Mouse (Mus musculus): ENCODE results near the gene Ttll4.

Ttll4 gene

DNA sequence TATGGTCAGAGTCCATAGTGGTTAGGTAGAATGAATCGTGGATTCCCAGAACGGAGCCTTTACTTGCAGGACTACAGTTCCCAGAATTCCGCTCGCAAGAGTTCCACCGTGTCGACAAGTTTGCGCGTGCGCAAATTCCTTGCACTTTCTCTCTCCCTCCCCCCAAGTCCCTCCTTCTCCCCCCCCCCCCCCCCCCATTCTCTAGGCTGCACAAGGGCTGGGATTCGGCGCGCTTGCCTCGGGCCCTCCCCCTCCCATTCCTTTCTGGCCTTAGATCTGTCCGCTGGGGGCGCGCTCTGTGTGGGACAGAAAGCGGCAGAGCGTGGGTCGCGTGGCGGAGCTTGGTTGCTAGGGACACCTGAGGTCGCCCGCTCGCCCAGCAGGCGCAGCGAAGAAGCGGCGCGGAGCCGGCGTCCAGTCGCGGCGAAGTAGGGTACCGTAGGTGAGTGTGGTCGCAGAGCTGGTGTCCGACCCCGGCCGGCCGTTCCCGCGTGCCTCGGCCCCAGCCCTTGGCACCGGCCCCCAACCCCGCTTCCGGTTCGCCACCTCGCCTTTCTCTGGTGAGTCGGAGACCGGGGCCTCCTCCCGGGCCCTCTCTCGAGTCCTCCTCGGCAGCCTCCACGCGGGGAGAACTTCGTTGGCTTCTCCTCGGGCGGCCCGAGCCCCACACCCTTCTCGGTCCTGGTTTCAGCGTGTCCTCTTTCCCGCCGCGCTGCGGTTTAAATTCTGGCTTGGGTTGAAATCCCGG lies at the start of gene Ttll4:
TSS of gene Ttll4 (plus strand) at position 298 of the 748 bp plus-strand sequence.
- DNase-seq, result peak; percentile 94

DNA sequence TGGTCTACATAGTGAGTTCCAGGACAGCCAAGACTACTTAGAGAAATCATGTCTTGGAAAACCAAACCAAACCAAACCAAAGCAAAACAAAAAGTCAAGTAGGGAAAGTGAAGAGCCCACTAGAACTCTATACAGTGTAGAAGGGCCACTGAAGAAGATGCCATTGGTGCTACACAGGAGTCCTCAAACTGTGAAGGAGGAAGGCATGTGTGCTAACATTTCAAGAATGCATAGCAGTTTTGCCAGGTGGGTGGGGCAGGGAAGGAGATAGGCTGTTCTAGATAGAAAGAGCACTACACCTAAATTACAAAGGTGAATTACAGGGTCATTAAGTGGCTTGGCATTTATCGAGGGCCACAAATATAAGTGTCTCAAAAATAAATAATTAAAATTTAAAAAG lies 37.4 kb upstream of the Ttll4 start:
- DNase-seq, result no peak

DNA sequence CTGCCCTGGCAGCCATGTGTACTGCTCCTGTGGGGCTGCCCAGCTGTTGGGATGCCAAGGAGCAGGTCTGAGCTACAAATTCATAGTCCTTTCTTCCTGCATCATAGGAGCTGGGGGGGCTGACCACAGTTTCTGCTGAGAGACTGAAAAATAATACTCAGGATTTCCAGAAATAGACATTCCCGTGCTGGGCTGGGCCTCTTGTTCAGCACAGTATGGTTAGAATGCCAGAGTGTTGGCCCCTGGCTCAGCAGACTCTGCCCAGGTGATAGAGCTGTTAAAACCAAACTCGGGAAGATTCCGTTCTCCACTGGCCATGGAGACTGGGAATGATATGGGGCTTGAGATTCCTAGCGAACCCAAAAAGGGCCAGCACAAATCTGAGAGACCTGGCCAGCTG lies 35.5 kb upstream of the Ttll4 start:
- no peak for DNase-seq

DNA sequence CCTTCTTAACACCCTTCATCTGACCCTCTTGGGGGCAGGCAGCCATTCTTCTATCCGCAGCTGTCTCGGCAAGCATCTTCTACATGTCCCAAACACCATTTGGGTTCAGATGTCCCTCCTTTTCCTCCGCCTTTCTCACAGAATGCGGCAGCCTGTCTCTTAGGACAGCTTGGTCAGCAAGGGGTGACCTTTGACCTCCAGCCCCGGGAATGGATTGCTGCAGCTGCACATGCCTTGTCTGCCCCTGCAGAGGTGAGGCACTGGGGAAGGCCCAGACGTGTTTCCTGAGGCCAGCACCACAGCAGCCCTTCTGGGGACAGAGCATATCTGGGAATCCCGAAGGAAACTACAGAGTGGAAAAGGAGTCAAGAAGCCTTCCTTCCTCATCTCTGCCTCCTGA lies 33.5 kb upstream of the Ttll4 start:
- DNase-seq, result no peak

DNA sequence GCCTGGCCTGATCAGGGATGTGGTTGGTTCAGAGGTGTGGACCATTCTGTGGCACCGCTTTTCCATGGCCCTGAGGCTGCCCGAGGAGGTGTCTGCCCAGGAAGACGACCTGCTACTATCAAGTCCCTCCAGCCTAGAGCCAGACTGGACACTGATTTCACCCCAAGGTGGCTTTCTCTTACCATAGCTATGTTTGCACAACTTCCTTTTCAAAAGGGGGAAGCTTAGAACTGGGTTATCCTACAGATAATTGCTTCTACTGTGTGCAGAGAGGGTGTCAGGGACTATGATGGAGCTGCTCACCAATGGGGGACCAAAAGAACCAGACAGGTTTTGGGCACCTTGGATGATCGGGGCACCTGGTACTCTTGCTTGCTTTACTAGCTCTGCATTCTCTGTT lies 28.8 kb upstream of the Ttll4 start:
- DNase-seq, result no peak

DNA sequence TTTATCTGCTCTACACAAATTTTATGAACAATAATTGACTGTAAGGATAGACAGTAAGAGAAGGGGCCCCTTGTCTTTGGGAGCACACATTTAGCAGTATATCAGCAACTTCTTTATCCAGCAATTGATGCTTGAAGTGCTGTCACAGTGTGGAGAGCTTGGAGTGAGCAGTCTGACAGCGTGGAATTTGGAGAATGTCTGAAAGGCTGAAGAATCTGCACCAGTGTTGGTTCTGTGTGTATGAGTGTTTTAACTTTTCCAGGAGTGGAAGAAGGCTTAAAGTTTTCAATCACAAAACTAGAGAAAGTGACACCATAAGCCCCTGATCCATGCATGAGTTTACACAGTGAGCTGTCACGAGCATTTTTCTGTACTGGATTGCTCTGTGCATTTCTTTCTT lies 18.0 kb upstream of the Ttll4 start:
- no peak for DNase-seq

DNA sequence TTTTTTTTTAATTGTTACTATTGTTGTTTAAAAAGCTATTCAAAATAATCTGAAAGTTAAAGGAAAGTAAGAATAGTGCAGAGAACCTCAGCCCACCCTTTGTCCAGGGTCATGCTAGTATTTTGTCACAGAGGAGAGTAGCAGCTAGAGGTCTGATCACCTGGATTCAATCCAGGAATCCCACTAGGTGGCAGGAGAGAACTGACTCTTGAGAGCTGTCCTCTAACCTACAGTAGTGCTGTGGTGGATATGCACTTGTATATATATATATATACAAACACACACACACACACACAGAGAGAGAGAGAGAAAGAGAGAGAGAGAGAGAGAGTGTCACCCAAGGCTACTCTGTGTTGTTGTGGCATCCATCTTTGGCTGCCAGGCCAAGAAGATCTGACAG lies 17.6 kb upstream of the Ttll4 start:
- DNase-seq, result no peak

DNA sequence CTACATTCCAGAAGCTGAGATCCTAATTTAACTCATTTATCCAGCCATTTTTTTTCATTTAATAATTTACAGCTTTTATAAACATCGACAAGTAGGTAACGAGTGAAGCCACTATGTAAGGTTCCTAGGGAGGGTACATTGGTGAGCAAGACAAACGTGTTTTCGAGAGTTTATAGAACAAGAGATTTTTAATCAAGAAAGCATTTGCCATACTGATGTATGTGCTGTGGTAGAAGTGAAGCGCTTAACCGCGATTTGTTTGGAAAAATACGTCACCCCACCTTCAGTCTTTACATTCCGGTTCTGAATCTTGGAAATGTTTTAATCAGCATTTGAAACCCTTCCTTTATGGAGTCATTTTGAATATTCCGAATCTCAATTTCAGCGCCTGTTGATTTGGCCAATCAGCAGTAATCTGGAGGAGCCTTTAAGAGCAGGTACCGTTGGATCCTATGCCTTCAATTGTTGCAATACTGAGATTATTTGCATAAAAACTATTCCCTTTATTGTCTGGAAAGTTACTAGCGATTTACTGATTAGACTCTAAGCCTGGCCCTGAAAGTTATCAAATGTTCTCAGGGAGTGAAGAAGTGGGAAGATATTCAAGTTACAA lies 814 bp downstream of the Ttll4 start:
- no peak for DNase-seq

DNA sequence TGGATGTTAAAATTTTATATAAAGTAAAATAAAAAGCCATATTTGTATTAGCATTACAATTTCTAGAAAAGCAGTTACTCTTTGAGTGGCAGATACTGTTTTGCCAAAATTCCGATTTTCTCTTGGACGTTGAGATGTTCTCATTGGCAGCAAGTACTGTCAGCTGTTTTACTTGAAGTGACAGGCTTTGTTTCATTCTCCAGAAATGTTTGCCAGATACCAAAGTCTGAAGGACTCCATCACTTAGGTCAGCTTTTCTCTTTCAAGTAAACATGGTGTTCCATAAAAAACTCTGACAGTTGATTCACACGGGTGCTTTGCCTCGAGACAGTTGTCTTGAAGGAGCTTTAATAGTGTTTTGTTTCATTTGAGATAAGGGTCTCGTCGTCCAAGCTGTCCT lies 3.6 kb downstream of the Ttll4 start:
- DNase-seq, result no peak

DNA sequence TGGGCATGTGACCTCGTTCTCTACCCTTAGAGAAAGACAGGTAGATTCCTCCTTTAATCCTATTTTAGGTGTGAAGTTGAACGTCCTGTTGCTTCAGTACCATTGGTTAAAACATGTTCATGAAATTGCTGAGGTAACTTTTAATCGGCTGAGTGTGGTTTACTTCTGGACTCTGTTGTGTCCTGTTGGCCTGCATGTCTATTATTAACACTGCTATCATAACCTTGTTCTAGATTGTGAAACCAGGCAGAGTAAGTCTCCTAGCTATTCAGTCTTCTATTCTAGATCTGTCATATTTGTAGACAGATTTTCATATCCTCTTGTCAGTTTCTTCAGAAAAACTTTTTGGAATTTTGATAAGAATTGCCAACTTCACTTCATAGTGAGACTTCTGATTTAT lies 6.8 kb downstream of the Ttll4 start:
- DNase-seq, result no peak

DNA sequence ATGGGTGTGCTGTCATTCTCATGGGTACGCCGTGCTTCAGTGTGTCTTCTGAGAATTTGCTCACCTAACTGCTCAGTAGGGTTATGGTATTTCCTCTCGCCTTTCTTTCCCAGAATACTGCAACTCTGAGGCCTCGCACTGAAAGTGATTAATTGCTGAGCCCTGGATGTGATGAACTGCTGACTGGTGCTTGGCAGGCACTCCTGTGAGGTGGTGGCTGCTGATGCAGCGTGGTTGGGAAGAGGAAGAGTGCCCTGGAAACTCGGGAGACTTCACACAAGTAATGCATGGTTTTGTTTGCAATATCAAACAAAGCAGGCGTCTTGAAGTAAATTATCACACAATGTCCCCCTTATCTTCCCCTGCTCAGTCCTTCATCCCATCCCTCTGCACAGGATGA lies 11.2 kb downstream of the Ttll4 start:
- no peak for DNase-seq

DNA sequence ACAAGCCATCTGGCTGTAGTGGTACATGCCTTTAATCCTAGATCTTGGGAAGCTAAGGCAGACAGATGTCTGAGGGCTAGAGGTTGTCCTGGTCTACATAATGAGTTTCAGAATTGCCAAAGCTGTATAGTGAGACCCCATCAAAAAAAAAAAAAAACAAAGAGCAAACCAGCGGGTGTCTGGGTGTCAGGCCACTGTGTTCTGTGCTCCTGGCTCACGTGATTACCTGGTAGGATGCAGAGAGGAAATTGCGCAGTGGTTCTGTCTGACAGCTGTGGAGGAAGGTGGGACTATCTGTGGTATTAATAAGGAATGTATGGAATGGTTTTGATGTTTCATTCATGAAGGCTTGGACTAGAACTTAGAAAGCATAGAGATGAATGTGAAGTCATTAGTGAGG lies 15.3 kb downstream of the Ttll4 start:
- DNase-seq, result no peak

DNA sequence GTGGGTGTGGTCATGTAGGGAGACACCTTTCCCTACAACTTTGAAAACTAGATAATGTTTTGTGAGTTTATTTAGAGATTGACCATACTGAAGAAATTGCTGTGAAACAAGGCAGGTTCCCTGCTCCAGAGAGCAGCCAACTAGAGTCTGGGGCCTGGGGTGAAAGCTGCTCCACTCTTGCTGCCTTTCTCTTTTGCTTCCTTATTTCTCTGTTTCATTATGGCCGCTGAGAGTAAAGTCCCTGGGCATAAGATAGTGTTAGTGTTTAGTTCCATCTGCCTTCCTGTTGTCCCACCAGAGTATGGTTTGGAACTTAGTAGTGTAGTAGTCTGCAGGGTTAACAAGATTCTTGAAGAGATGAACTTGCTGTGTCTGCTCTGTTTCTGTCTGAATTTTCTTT lies 16.3 kb downstream of the Ttll4 start:
- DNase-seq, result no peak

DNA sequence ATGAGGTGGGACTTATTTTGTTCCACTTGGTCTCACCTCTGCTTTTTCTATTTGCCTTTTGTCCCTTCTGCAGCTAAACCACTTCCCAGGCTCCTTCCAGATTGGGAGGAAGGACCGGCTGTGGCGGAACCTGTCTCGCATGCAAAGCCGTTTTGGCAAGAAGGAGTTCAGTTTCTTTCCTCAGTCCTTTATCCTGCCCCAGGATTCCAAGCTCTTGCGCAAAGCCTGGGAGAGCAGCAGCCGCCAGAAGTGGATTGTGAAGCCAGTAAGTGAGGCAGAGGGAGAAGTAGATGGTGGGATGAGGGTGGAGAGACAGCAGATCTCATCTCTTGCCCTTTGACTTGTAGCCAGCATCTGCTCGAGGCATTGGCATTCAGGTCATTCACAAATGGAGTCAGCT lies 25.6 kb downstream of the Ttll4 start:
- DNase-seq, result no peak

DNA sequence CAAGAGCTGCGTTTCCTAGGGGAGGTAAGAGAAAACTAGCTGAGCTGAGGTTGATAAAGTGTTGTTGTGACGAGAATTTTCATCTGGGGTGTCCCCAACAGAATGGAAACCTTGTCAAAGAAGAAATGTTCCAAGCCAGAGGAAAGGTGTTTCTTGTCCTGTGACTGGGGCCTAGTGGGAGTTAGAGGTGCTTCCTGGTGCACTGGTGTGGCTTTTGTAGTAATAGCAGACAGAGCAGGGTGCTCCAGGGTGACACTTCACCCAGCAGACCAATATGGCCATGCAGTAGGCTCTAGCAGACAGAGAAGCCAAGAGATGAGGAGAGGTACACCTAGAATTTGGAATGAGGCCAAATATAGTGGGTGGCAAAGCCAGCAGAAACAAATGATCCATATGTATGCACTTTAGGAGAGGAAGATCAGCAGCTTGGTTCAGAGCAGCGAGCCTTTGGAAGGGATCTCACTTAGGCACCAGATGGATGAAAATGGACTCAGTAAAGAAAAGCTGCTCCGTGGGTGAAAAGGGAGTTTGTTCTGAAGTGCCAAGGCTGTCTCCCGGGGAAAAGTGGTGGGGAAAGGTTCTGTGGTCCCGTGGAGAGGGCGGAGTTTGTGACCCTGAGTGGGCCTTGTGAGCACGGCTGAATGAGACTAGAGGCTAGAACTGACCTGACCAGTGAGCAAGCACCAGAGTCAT lies 32.5 kb downstream of the Ttll4 start:
- no peak for DNase-seq

DNA sequence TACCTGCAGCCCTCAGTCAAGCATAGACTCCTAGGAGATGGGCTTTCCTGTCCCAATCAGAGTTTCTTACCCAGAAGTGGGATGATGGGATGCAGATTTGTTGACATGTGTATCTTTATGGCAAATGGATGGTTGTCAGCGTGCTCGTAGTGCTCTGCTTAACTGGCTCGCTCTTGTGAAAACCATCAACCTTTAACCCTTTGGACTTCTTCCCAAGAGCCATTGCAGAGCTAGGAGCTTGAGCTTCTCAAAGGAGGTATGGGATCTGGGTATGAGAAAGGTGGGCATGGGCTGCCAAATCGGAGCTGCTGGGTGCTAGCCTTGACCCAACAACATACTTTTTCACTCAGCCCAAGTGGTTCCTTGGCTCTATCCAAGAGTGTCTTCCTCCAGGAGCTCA lies 34.3 kb downstream of the Ttll4 start:
- no peak for DNase-seq

DNA sequence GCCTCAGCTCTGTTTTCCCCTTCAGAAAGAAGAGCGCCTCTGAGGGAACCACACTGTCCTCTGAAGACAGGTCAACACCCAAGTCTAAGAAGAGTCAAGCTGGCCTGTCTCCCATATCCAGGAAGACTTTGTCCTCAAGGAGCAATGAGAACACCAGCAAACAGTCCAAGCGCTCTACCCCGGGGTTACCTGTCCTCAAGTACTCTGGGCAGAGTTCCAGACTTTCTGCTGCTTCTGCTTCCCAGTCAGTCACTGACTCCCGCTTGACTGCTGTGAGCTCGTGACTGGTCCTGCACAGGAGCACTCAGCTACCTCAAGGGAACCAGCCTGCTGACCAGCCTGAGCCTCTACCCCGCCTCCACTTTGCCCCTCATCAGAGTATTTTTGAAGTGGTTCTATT lies 35.9 kb downstream of the Ttll4 start:
- no peak for DNase-seq

DNA sequence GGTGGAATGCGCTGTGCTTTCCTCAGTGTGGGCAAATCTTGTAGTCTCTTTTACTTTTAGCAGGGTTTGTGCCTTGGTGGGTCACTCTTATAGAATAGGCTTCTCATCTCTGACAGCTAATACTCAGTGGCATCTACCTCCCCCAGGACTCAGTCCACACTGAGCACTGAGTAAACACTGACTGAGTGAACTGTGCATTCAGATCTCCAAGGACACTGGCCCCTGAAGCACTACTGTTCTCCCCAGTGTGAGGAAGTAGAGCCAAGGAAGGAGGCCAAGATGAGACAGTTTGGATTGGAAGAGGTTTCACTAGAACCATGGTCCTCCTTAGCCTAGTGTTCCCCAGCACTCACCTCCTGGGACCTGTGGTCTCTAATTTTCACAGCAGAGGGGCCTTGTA lies 36.8 kb downstream of the Ttll4 start:
- no peak for DNase-seq

DNA sequence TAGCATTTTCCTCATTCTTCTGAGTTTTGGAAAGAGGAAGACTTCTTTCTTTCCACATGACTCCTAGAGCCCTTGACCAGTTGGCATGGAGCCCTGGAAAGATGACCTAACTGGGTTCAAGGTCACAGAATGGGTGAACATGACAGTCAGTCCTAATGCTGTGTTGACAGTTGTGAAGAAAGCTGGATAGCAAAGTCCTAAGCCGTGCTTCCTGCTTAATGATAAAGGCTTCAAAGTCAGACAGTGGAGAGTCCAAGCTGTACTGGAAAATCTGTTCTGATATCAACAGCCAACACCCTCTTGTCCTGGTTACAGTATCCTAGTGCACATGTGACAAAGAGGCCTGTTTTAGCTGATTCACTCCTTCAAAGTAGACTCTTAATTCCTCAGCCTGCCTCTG lies 37.2 kb downstream of the Ttll4 start:
- no peak for DNase-seq

DNA sequence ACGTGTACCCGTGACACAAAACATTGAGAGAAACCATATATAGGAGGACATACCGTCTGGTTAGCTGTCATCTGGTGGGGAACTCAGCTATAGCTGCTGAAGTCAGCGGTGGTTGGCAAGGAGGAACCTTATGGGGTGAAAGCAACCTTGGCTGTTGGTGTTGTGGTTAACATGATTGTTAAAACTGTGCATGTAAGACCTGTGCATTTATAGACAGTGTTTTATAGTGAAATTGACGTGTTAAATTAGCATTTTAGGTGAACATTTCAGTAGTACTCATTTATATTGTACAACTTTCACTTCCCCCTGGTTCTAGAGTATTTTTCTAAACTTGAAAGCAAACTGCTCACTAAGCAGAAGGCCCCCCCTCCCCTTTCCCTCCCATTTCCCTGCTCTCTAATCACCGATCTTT lies 40.6 kb downstream of the Ttll4 start:
- no peak for DNase-seq

DNA sequence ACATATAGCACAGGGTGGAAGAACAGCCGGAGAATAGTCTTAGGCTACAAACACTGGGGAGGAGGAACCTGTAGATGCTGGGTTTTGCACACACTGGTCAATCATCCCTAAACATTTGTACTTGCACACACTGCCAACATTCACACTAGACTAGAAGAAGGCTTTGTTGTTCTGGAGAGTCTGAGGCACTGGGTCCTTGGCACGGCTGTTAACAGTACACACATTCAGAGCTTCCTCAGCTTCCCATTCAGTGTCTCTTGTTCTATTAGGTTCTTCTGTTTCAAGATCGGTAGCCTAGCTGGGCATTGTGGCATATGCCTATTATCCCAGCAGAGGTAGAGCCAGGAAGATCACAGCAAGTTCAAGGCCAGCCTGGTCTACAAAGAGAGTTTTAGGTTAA lies 42.6 kb downstream of the Ttll4 start:
- no peak for DNase-seq

DNA sequence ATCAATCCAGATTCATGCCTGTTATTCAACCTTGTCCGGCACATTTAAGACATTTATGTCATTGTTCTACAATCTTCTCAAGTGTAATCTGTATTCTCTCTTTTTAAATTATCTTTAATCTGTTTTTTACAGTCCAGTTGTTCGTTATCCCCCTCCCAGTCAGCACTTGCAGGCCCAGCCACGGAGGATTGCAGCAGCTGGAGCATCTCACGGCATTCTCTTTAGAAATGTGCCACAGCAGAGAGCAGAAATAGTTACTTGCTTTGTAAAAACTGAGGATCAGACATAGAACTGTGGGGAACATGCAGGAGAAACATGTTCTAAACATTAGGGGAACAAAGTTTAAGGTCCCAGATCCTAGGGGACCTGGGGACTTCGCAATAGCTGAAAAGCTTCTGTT lies 43.5 kb downstream of the Ttll4 start:
- no peak for DNase-seq

DNA sequence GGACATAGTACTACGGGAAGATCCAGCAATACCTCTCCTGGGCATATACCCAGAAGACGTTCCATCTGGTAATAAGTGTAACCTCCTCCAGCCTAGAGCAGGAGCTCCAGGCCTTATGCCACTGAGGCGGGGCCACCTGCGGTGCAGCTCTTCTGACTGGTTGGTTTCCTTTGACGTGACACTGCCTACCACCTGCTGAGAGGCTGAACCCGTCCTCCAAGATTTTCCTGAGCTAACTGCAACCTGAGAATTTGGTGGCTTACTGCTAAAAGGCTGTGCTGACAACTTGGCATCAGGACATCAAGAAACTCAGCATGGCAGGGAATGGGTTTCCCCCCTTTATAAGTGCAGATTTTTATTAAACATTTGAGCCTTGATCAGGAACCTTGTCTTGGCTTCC lies 48.0 kb downstream of the Ttll4 start:
- no peak for DNase-seq

DNA sequence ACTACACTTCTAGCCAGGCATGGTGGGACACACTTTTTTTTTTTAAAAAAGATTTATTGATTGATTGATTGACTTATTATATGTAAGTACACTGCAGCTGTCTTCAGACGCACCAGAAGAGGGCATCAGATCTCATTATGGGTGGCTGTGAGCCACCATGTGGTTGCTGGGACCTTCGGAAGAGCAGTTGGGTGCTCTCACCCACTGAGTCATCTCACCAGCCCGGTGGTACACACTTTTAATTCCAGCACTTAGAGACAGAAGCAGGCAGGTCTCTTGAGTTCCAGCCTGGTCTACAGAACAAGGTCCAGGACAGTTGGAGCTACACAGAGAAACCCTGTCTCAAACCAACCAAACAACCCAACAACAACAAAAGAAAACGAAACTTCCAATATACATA lies 50.5 kb downstream of the Ttll4 start:
- no peak for DNase-seq

Data from right cerebral cortex, adult 18-20 months (tissue).